Mouse (Mus musculus) macrophage (primary cell): ENCODE measurements around the gene Fbxo30. TPM values are rescaled to one million over a fixed set of nuclear protein-coding genes. Genes with fewer than 3 reads are reported as not detected.
A peak's percentile ranks its signal among the peaks of the same experiment; 100 is the strongest.
"Not testable (repeated sequence)": the region's sequence is repeated elsewhere in the genome, so short reads cannot be mapped to it uniquely, and the experiment has no call there.

Source experiments
- H3K27ac ChIP-seq: fragments of 350-480 bp; formaldehyde crosslinking; 2 replicates; pipeline ENCODE4 v1.9.0; 2021
- H3K36me3 ChIP-seq: fragments of 350-480 bp; formaldehyde crosslinking; 2 replicates; pipeline ENCODE4 v1.9.0; 2021; ENCODE audit errors: inconsistent target
- H3K4me3 ChIP-seq: fragments of 350-480 bp; formaldehyde crosslinking; 2 replicates; pipeline ENCODE4 v1.9.0; 2021; ENCODE audit errors: inconsistent target
- H3K79me2 ChIP-seq: fragments of 350-480 bp; formaldehyde crosslinking; 2 replicates; pipeline ENCODE4 v1.9.0; 2021; ENCODE audit errors: inconsistent target
- WGBS: methylation state at CpG from one replicate; pipeline ENCODE4 v1.1.7; 2026; ENCODE audit warnings: inconsistent platforms; ENCODE audit not compliant: missing documents; 5-methylcytosine and 5-hydroxymethylcytosine counted together
- polyA plus RNA-seq: library from polyadenylated mRNA; stranded (reverse); fragments of 250-400 nt; gene quantifications from 3 replicates; pipeline ENCODE4 v1.2.4, GENCODE M21; 2018; ENCODE audit warnings: inconsistent platforms

Fbxo30 gene
- polyA plus RNA-seq, 1 experiment from 2014 or later = 7.1 TPM

GRCm38 (mm10) chr10:11298418-11298817 lies 17.3 kb downstream of the Fbxo30 start:
- H3K79me2 ChIP-seq = peaks cover 18% of the 10 kb centered on the region; the same call in 1 of the 2 replicates
- H3K4me3 ChIP-seq = no peak overlapping the region
- 93% methylated on average over 6 of the region's 6 CpGs for WGBS
- no peaks in the 10 kb centered on the region; the same call in 1 of the 2 replicates for H3K36me3 ChIP-seq
- H3K27ac ChIP-seq = no peak overlapping the region

DNA sequence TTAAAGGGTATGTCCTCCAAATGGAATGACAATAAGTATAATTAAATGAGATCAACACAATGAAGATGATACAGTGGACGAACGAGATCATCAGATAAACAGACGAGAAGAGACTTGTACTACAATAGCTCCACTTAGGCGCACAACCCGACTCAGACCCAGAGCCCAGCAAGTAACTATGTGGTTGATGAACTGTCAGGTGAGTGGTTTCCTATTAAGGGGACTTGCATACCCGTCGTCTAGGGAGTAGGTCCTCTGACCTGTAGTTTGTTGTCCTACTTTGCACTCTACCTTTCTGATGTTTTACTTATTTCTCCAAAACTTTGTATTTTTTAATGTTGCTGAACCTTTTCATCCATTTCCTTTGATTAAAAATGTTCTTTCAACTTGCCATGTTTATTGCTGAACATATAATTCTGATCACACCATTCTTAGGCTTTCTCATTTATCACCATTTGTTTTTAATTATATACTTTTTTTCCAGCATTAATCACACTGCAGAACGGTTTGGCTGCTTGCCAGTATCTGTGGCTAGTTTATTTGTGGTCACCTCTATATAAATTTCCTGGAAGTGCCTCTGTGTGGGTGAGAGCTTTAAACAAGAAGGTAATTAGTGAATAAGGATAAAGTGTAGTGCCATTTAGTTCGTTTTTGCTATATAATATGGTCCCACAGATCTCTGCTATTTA lies 24.4 kb downstream of the Fbxo30 start:
- no peaks in the 10 kb centered on the region for H3K36me3 ChIP-seq
- H3K4me3 ChIP-seq = no peak overlapping the region
- no peak overlapping the region for H3K27ac ChIP-seq
- no peaks in the 10 kb centered on the region for H3K79me2 ChIP-seq
- 83% methylated on average over 9 of the region's 9 CpGs for WGBS

DNA sequence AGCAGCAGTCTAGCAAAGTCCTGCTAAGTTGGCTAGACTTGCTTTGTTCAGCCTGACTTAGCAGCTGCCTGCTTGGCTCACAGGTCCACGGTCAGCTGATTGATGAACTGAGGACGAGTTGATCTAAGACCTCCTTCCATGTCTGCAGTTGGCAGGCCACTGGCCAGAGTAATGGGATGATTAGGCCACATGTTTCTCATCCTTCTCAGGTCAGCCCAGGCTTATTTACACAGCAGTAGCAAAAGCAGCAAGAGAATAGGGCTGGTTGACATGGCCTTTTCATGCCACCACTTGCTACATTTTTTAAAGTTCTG lies 24.9 kb downstream of the Fbxo30 start:
- no peak overlapping the region for H3K4me3 ChIP-seq
- no peaks in the 10 kb centered on the region for H3K36me3 ChIP-seq
- no peaks in the 10 kb centered on the region for H3K79me2 ChIP-seq
- H3K27ac ChIP-seq = no peak overlapping the region
- 81% methylated on average over 2 of the region's 2 CpGs for WGBS

GRCm38 (mm10) chr10:11309866-11310265 lies 28.7 kb downstream of the Fbxo30 start:
- 93% methylated on average over 1 of the region's 1 CpGs for WGBS
- Histone ChIP-seq H3K4me3 (no peak overlapping the region), H3K79me2 (no peaks in the 10 kb centered on the region), H3K27ac (no peak overlapping the region), H3K36me3 (no peaks in the 10 kb centered on the region)

- H3K27ac ChIP-seq = no peak overlapping the region
- no peaks in the 10 kb centered on the region for H3K79me2 ChIP-seq
- H3K36me3 ChIP-seq = no peaks in the 10 kb centered on the region
- no peak overlapping the region for H3K4me3 ChIP-seq
Measured at GRCm38 (mm10) chr10:11310481-11310880, 29.4 kb downstream of the Fbxo30 start.

DNA sequence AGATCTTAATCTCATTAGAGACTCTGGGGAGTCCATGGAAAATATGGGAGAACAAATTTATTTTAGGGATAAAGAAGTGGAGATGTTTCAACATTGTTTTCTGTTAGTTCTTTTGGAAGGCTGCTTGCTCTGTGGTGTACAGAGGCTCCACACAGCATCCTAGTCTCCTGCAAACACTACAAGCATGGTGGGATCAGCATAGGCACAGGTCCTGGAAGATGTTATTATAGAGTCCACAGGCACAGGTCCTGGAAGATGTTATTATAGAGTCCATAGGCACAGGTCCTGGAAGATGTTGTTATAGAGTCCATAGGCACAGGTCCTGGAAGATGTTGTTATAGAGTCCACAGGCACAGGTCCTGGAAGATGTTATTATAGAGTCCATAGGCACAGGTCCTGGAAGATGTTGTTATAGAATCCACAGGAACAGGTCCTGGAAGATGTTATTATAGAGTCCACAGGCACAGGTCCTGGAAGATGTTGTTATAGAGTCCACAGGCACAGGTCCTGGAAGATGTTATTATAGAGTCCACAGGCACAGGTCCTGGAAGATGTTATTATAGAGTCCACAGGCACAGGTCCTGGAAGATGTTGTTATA lies 36.8 kb downstream of the Fbxo30 start:
- not testable (repeated sequence) for H3K4me3 ChIP-seq, H3K27ac ChIP-seq, H3K36me3 ChIP-seq, H3K79me2 ChIP-seq

DNA sequence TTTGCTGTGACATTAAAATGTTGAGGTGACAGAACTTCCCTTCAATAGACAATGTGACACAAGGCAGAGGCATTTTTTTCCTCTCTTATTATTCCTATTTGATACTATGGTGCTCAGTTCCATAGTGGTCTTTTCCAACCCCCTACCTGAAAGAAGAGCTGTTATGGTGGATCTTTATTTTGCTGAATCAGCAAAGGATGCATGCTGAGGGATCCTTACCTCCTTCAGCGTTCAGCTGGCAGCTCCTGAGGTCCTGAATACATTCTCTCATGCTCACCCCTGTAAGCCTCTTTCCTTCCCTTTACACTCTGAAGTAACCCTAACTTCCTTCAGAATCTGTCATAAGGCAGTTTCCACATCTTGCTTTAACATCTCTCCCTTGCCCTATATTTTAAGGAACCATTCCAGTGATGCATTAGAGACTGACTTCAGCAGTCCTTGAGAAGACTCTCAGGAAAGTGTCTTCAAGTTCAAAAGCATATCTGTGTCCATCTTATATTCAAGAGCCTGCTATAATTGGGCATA lies 38.4 kb downstream of the Fbxo30 start:
- Histone ChIP-seq H3K36me3 (no peaks in the 10 kb centered on the region), H3K27ac (no peak overlapping the region), H3K79me2 (no peaks in the 10 kb centered on the region), H3K4me3 (no peak overlapping the region)
- WGBS = 70% methylated on average over 1 of the region's 1 CpGs

DNA sequence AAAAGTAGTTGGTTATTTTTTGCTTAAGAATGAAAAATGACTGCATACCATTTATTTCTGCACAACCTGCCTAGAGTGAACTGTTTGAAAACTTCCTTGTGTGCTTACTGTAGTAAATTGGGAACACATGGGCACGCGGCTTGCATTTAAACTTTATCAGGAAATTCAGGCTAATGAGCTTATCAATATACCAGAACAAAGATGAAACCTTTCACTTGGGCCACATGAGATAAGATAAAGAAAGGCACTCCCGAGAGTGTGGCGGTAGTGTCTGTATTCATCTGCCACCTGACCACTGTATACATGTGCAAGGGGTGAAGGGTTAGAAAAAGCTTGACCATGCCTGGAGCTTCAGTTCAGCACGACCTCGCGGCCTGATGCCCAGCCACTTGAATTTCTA lies 41.2 kb downstream of the Fbxo30 start:
- H3K27ac ChIP-seq = no peak overlapping the region
- WGBS = 100% methylated on average over 4 of the region's 7 CpGs

DNA sequence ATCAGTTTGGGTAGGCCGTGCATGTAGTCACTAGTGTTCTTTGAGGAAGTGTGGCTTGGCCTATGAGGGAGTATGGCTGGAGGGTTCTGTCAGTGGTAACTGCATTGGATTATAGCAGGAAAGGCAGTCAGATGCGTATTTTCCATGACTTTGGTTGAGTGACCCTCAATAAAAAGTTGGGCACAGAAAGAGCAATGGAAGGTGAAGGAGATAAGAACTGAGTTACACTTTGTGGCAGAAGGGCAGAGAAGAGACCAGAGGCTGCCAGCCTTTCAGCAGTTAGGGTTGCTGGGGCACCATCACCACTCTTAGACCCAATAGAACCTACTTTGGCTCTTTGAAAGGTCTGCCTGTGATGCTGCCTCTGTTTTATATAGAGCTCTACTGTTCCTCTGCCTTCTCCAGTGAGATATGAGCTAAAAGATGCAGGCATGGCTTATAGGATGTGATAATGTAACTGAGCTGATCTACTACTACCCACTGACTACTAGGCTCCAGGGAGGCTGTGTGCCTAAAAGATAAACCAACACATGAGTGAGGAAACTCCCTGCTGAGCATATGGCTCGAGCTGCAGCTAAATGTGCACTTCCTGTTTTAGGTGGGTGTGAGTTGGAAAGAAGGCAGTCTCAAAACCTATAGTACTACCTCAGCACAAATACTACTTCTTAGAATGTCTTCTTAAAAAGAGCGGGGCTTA lies 42.2 kb downstream of the Fbxo30 start:
- Histone ChIP-seq H3K79me2 (no peaks in the 10 kb centered on the region), H3K36me3 (no peaks in the 10 kb centered on the region), H3K4me3 (no peak overlapping the region), H3K27ac (no peak overlapping the region)
- 72% methylated on average over 4 of the region's 4 CpGs for WGBS

More for the DNA sequence above, 41.2 kb downstream of the Fbxo30 start:
- Histone ChIP-seq H3K36me3 (no peaks in the 10 kb centered on the region), H3K4me3 (no peak overlapping the region), H3K79me2 (no peaks in the 10 kb centered on the region)

DNA sequence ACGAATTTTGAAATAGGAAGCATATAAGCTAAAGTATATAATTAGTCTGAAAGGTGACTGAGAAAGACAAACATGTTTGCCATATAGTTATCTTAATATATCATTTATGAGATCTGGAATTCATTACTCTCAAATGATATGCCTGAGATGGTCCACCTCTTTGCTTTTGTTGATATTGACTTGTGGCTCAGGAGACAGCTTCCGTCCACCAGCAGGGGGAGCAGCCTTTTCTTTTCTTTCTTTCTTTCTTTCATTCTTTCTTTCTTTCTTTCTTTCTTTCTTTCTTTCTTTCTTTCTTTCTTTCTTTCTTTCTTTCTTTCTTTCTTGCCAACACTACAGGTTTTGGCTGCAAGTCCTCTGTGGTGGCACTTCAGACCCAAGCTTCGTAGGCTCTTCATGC lies 45.4 kb downstream of the Fbxo30 start:
- 82% methylated on average over 3 of the region's 3 CpGs for WGBS
- no peaks in the 10 kb centered on the region for H3K36me3 ChIP-seq
- no peak overlapping the region for H3K27ac ChIP-seq
- no peaks in the 10 kb centered on the region for H3K79me2 ChIP-seq
- no peak overlapping the region for H3K4me3 ChIP-seq

DNA sequence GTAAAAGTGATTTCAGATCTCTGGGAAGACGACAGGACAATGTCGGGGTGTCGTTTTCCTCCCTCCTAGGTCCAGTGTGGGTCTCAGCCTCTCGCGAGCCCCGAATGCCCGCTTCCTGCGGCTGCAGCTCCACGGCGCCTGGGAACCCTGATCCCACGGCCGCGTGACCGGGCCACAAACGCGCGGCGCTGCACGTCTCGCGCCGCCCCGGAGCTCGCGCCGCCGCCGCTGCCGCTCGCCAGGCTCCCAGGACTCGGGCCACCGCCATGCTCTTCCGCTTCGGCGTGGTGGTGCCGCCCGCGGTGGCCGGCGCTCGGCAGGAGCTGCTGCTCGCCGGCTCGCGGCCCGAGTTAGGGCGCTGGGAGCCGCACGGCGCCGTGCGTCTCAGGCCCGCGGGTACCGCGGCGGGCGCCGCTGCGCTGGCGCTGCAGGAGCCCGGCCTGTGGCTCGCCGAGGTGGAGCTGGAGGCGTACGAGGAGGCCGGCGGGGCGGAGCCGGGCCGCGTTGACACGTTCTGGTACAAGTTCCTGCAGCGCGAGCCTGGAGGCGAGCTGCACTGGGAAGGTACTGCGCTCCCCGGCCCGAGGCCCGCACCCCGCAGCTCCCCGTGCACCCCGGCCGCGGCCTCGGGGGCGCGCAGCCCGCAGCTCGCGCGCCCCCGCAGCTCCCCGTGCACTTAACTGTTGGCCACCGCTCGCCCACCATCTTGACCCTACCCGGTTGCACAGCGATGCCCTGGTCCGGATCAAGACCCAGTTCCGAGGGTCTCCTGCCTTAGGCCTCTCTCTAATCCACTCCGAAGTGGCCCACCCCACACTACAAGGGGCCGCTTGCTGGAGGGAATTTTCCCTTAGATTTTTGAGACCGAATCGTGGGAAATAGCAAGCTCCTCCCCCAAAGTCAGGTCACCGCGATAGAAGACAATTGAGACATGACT lies 62.3 kb downstream of the Fbxo30 start, which contains the start of gene Epm2a:
Gene Epm2a, plus strand, starts transcription at position 200 of the 937 bp plus-strand sequence.
- Histone ChIP-seq H3K27ac (no peak within 1 kb of the TSS), H3K4me3 (peak within 1 kb of the TSS; percentile 52), H3K79me2 (no peaks in the 10 kb centered on the region), H3K36me3 (no peaks in the 10 kb centered on the region)
- under 1% methylated on average over 102 of the region's 106 CpGs for WGBS

DNA sequence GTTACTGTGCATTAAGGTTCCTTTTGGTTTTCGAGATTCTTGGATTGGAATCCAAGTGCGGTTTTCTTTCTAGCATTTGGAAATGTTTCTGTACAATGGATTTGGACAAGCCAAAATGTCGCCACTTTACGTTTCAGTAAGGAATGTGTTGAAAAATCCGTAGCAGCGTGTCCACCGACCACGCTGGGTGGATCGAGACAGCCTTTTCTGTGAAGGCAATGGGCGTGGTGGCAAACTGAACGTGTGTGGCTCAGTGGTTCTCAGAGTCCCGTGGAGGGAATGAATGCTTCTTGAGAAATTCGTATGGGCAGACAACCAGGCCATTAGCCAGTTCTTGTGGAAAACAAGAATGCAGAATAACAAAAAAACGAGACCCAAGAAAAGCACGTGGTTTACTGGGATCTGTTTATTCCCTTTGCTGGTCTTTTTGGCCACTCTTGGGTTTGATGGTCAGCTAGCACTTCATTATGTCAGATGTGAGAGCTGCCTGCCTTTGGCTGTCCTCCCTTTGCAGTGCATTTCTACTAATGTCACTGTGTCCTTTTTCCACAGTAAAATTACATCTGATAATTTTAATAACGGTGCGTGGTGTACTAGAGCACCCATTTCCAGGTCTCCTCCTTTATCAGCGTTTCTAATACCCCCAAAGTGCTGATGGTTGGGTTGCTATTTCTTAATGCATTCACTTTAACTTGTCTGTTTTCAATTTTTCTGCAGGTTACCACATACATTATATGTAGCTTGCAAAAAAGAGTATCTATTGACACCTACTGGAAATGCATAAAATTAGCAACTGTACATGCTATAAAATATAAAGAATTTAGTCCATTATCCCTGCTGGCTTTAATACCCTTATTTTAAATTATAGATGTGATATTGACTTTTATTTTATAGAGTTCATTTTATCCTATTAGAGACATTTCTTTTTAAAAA lies 63.7 kb downstream of the Fbxo30 start:
- no peak overlapping the region for H3K27ac ChIP-seq
- no peaks in the 10 kb centered on the region for H3K36me3 ChIP-seq
- WGBS = 91% methylated on average over 18 of the region's 18 CpGs

More for the DNA sequence above, 63.7 kb downstream of the Fbxo30 start:
- Histone ChIP-seq H3K4me3 (no peak overlapping the region), H3K79me2 (no peaks in the 10 kb centered on the region)
